Mouse (Mus musculus) layer of hippocampus, adult 2 months (tissue): ENCODE results near the gene Tmc6. TPM values are rescaled to one million over a fixed set of nuclear protein-coding genes. Genes with fewer than 3 reads are reported as not detected.
"Not testable (repeated sequence)": the region's sequence is repeated elsewhere in the genome, so short reads cannot be mapped to it uniquely, and the experiment has no call there.

Source experiments
- DNase-seq, 2 experiments: peaks; one replicate each; pipeline ENCODE4 v3.0.0; 2022; ENCODE audit warnings: low spot score in 2 of 2
- H3K27ac ChIP-seq: fragments of 200-600 bp; 2 replicates; pipeline ENCODE4 v1.8.1; 2022
- H3K4me3 ChIP-seq: fragments of 200-600 bp; 2 replicates; pipeline ENCODE4 v1.8.1; 2022; ENCODE audit warnings: mild to moderate bottlenecking
- CTCF ChIP-seq: fragments of 200-600 bp; conservative IDR thresholded peaks from 2 replicates; pipeline ENCODE4 v1.8.1; 2022; ENCODE audit warnings: antibody characterized with exemption, mild to moderate bottlenecking, moderate library complexity
- total RNA-seq, 2 experiments: library from RNA; stranded (reverse); gene quantifications; 2 replicates each; pipeline ENCODE4 v1.2.3; 2021

The Tmc6 gene
- total RNA-seq, 2 experiments from 2014 or later, result 6.6 to 8.4 TPM

DNA sequence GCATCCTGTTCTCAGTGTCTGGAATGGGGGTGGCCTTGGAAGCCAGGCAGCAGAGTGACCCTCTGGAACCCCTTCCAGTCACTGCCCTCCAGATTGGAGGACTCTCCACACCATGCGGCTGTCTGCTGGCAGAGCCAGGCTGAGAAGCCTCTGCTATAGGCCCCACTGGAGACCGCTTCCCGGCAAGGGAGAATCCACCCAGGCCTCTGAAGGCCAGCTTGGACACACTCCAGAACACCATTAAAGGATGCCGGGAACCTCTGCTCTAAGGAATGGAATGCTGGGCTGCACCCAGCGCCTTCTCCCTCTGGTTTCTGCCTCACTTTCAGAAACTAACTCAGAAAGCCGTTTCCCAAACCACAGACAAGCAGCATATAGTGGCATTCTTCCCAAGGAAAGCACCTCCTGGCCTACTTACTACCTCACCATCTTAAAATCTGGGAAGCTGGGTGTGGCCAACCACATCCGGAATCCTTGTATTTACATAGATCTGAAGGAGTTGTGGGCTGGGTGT, 40.8 kb upstream of the Tmc6 start:
- no peak for TF ChIP-seq CTCF
- DNase-seq, result no peak
- Histone ChIP-seq H3K4me3 (no peak overlapping the region), H3K27ac (no peak overlapping the region)

DNA sequence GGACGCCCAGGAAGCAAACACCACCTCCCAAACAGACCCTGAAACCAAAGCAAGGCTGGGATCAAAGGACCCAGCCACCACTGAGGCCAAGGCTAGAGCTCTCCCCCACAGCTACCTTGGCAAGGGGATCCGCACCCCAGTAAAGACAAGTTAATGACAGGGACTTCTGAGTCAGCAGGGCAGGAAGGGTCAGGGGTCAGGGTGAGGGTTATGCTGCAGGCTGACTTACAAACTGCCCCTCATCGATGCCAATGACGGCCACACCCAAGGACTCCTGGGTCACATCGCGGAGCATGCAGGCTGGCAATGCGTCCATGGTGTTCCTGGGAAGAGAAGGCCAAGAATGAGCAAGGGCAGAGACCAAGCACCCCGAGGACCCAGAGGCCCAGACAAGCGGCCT, 39.9 kb upstream of the Tmc6 start:
- DNase-seq, result no peak
- Histone ChIP-seq H3K27ac (no peak overlapping the region), H3K4me3 (no peak overlapping the region)
- no peak for TF ChIP-seq CTCF

DNA sequence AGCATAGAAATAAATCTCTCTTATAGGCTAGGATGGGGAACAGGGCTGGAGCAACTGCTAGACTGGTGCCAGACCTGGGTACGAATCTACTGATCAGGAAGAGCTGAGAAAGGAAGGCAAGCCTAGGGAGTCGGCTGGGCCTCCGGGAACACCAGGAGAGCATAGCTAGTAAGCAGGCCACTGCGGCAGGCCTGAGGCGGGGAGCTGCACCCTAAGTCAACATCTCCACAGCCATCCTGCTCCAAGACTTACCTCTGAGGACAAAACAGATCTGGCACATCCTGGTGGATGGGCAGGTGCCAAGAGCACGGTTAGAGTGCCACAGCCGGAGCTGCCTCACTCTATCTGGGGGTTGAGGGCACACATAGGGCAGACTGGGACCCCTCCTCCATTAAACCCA, 38.2 kb upstream of the Tmc6 start:
- Histone ChIP-seq H3K4me3 (no peak overlapping the region), H3K27ac (no peak overlapping the region)
- no peak for DNase-seq
- no peak for TF ChIP-seq CTCF

DNA sequence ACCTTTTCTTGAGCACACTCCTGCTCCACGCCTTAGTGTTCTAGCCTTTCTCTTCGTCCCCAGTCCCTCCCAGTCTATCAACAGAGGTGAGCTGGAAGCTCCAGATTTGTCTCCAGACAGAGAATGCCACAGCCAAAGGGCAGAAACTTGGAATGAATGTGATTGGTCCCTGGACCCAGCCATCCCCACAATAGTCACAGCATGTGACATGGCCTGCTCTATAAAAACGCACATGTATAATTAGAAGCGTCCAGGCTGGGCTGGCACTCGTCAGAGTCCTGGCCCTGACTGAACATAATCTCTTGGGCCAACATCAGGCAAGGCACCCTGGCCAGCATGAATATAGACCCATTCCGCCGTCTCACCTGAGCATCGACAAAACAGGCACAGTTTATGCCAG, 37.1 kb upstream of the Tmc6 start:
- Histone ChIP-seq H3K4me3 (no peak overlapping the region), H3K27ac (no peak overlapping the region)
- no peak for DNase-seq
- TF ChIP-seq CTCF, result no peak

DNA sequence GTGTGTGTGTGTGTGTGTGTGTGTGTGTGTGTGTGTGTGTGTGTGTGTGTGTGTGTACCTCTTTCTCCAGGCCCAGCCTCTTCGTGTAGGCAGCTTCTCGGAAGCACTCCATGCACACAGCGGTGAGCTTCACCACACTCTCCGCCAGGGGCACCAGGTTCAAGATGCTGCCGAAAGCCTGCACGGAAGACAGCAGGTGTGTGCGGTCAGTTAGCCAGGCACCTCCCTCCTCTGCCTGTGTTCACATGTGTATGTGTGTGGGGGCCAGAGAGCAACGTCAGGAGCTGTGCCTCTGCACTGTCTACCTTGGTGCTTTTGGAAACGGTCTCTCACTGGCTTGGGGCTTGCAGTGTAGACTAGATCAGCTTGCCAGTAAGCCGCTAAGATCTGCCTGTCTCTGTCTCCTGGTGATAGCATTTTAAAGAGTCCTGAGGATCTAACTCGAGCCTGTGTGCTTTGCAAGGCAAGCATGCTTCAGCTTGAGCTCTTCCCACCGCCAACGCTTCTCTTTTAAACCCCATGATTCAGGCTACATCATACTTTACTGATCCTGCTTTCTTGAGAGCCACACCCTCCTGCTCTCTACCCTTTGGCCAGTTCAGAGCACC, 34.5 kb upstream of the Tmc6 start:
- Histone ChIP-seq H3K4me3 (no peak overlapping the region), H3K27ac (no peak overlapping the region)
- DNase-seq, result no peak
- TF ChIP-seq CTCF, result no peak

DNA sequence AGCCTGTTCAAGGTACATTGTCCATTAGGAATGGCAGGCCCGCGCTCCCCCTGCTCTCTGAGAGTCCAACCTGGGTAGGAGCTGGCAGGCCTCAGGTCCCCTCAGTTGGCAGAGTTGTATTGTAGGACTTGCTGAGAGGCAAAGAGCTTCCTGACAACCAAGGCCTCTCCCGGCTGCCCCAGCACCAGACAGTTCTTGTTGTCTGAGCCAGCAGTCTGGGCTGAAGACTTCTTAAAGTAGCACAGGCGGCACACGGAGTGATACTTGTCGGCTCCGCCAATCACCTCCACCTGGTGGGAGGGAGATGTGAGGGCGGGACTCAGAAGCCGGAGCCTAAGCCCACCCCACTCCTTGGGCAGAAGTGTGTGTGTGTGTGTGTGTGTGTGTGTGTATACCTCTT, 33.9 kb upstream of the Tmc6 start:
- not testable (repeated sequence) for DNase-seq, H3K27ac ChIP-seq, H3K4me3 ChIP-seq

DNA sequence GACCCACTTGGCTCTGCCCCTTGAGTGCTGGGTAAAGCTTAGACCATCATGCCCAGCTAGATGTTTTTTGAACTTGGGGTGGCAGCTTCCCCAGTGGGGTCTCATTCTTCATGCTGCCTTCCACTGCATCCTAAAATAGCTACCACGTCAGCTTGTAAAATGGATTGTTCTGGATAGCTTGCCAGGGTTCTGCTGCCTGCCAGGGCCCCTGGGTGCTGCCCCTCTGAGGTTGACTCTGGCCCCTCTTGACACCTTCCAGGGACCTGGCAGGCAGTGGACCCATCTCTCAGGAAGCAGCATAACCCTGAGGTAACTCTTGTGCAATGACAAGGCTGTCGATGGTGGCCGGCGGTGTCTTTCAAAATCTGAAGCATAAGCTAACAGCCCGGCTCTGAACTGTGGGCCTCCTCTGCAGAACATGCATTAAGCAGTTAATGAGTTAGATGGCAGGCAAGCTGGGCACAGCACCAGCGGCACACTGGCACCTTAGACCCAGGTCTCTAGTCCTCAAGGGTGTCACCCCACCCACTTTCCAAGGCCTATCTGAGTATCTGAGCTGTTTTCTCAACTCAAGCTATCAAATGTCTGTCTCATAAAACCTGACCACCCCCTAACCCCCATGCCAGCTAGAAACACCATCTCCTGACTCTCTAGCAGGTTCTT, 32.8 kb upstream of the Tmc6 start:
- Histone ChIP-seq H3K27ac (no peak overlapping the region), H3K4me3 (no peak overlapping the region)
- DNase-seq, result no peak
- no peak for TF ChIP-seq CTCF

DNA sequence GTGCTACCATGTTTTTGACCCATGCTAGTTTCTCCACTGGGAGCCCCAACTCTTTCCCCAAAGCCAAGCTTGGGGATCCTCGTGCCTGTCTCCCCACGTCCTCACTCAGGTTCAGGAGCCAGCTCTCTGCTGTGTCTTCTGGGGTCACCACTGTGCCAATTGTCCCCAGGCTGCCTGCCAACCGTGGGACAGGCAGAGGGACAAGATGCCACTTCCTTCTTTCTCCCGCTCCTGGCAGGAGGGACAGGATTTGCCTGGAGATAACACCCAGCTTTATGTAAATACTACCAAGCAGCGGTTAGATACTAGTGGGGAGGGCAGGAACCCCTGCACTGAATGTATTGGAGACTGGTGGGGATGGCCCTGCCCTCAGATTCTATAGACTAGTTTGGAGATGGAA, 31.9 kb upstream of the Tmc6 start:
- no peak overlapping the region for H3K27ac ChIP-seq
- no peak for DNase-seq
- no peak for TF ChIP-seq CTCF
- no peak overlapping the region for H3K4me3 ChIP-seq

DNA sequence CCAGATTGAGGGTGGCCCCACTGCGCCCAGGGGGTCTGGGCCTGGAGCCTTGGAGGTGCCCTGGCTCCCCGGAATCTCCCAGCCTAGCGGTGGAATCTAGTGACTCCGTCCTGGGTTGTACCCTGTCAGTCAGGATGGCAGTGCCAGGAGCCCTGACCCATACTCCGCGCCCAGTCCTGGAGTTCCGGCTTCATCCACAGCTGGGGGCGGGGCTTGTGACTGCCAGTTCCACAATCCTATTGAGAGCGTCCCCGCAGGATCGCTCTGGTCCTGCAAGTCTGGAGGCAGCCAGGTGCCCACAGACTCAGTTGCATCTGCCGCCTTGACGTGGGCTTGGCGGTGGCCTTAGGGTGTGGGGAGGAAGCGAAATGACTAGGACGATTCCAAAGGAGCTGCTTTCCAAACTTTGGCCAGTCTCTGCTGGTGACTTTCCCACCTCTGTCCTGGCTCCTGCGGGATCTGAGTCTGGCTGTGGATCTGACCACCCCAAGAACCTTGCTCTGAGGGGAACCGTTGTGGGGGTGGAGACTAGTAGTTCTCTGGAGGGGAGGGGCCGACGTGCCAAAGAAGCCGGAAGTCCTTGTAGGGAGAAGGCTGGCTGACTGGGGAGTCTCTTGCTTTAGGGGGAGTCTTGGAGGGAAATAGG, 28.5 kb upstream of the Tmc6 start:
- peak; percentile 30 to 66 for DNase-seq
- TF ChIP-seq CTCF, result peak; percentile 72
- Histone ChIP-seq H3K4me3 (peak overlapping the region; percentile 85), H3K27ac (peak overlapping the region; percentile 71)

DNA sequence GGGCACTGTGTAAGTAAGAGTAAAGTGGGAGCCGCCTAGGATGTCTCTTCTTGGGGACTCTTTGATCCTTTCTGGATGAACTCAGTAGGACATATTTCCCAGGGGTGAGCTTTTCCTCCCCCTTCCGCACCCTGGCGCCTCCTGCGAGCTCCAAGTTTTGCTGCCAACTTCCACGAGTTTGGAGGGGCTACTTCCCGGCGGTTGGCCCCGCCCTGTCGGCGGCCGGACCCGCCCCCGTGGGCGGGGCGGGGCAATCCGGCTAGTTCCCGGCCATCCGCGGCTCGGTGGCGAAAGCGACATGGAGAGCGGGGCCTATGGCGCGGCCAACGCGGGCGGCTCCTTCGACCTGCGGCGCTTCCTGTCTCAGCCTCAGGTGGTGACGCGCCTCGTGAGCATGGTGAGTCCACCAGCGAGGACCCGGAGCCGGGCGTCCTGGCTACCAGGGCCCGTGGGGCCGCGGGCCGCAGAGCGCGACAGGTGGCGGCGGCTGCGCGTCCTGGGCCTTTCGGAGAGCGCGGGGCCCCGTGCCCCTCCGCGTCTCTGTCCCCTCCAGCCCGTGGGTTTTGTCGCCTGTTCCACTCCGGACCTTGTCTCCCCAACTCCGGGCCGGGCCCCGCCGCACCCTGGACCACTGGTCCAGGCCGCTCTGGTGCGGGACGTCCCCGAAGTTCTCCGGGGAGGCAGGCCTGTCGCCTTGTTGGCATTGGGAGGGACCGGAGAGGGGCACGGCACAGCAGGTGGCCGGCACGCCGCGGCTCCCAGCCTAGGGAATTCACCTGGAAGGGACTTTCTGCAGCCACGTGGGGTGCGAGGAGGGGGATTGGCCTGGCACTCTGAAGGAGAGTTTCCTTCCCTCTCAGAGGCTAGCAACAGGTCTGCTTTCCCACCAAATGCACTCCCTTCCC, 27.7 kb upstream of the Tmc6 start, which contains the start of the genes Gm20708 and Syngr2:
Gm20708 (plus strand) TSS at position 262 of the 905 bp plus-strand sequence.
Syngr2 (plus strand) TSS at position 262 of the 905 bp plus-strand sequence.
- DNase-seq, result peak in 1 of 2 experiments; percentile 50
- TF ChIP-seq CTCF, result no peak
- peak within 1 kb of the TSS; percentile 71 for H3K27ac ChIP-seq
- H3K4me3 ChIP-seq, result peak within 1 kb of the TSS; percentile 85

DNA sequence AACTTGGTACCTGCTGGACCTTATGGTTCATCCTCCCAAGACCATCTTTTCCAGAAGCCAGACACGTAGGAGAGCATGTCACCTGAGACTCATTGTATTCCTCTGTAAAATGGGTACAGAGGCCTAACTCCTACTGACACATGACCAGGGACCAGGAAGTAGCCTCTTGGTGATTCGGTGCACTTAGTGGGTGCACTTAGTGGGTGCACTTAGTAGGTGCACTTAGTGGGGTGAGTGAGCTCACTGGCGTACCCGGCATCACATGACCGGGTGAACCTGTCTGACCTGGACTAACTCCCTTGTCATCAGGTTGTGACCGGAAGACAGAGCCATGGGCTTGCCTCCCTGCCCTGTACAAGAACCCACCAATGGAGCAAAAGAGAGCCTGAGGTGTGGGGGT, 24.8 kb upstream of the Tmc6 start:
- DNase-seq, result no peak

DNA sequence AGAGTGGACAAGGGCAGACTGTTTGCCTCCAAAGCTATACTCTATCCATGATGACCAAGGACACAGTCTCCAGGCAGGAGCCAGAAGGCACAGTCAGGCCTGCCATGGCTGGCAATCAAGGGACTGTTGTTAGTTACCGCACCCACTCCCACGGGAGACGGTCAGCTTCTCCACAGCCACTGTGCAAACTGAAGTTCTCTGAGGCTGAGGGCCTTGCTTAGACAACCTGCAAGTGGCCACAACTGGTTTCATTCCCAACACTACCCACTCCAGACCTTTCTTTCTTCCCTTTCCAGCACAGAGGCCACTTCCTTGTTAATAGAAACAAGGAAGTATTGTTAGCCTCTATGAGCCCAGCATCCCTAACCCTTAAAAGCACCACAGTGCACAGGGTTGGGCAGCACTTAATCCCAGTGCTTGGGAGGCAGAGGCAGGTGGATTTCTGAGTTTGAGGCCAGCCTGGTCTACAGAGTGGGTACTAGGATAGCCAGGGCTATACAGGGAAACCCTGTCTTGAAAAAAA, 21.2 kb upstream of the Tmc6 start:
- no peak for DNase-seq
- TF ChIP-seq CTCF, result no peak
- H3K4me3 ChIP-seq, result no peak overlapping the region
- no peak overlapping the region for H3K27ac ChIP-seq

More for the DNA sequence above, 24.8 kb upstream of the Tmc6 start:
- TF ChIP-seq CTCF, result no peak
- Histone ChIP-seq H3K27ac (no peak overlapping the region), H3K4me3 (no peak overlapping the region)
